Mouse (Mus musculus) G1E-ER4 (cell line): ENCODE results near the gene Atl2. TPM values are rescaled to one million over a fixed set of nuclear protein-coding genes. Genes with fewer than 3 reads are reported as not detected.

Source experiments
- GATA1 ChIP-seq: IDR thresholded peaks from one replicate; pipeline ENCODE4 v1.8.0; 2012; ENCODE audit warnings: low read length, inconsistent platforms
- polyA plus RNA-seq: library from polyadenylated mRNA; stranded (reverse); fragments of >175 nt; gene quantifications from 2 replicates; pipeline ENCODE4 v1.2.3, GENCODE M21; 2012

Atl2 gene
- polyA plus RNA-seq, 1 experiment: 9.5 TPM

GRCm38 (mm10) chr17:79848385-79848784 is 47.5 kb downstream of the Atl2 start:
- TF ChIP-seq GATA1: no peak

- TF ChIP-seq GATA1: no peak
Measured at GRCm38 (mm10) chr17:79846182-79846581, 49.7 kb downstream of the Atl2 start.

GRCm38 (mm10) chr17:79845695-79846094 is 50.2 kb downstream of the Atl2 start:
- no peak for TF ChIP-seq GATA1

- no peak for TF ChIP-seq GATA1
Measured at GRCm38 (mm10) chr17:79840254-79841238, 55.4 kb downstream of the Atl2 start.

GRCm38 (mm10) chr17:79836978-79837377 is 58.9 kb downstream of the Atl2 start:
- TF ChIP-seq GATA1: no peak

- no peak for TF ChIP-seq GATA1
Measured at GRCm38 (mm10) chr17:79835714-79836373, 60.1 kb downstream of the Atl2 start.

GRCm38 (mm10) chr17:79832284-79832683 is 63.6 kb downstream of the Atl2 start:
- no peak for TF ChIP-seq GATA1

GRCm38 (mm10) chr17:79826482-79827034 is 69.4 kb downstream of the Atl2 start:
- no peak for TF ChIP-seq GATA1

GRCm38 (mm10) chr17:79825241-79826030 is 70.5 kb downstream of the Atl2 start:
- no peak for TF ChIP-seq GATA1

- TF ChIP-seq GATA1: no peak
Measured at GRCm38 (mm10) chr17:79824406-79824805, 71.5 kb downstream of the Atl2 start.

GRCm38 (mm10) chr17:79818884-79819283 is 77.0 kb downstream of the Atl2 start:
- no peak for TF ChIP-seq GATA1

- TF ChIP-seq GATA1: no peak
Measured at GRCm38 (mm10) chr17:79817995-79818394, 77.9 kb downstream of the Atl2 start.

- no peak for TF ChIP-seq GATA1
Measured at GRCm38 (mm10) chr17:79817551-79817950, 78.4 kb downstream of the Atl2 start.

- no peak for TF ChIP-seq GATA1
Measured at GRCm38 (mm10) chr17:79816896-79817295, 79.0 kb downstream of the Atl2 start.

GRCm38 (mm10) chr17:79810421-79810820 is 85.5 kb downstream of the Atl2 start:
- no peak for TF ChIP-seq GATA1
